Mouse (Mus musculus): ENCODE results near the gene Tssk3. TPM values are rescaled to one million over a fixed set of nuclear protein-coding genes. Genes with fewer than 3 reads are reported as not detected.

Gene Tssk3
- polyA plus RNA-seq, 1 experiment from 2014 or later, result not detected

Other genes starting within 250 kb of the Tssk3 start
- gene C77080, start 229.6 kb downstream of the Tssk3 start, polyA plus RNA-seq (2015; fragmentation: Nextera tagmentation; extraction: Ambion mirVana), result 9.3 and 10.4 TPM in 2 replicates
- gene Sync, start 203.4 kb downstream of the Tssk3 start, polyA plus RNA-seq (2015; fragmentation: Nextera tagmentation; extraction: Ambion mirVana), result 1.2 and 1.3 TPM in 2 replicates
- gene Rbbp4, start 155.7 kb downstream of the Tssk3 start, polyA plus RNA-seq (2015; fragmentation: Nextera tagmentation; extraction: Ambion mirVana), result 383 and 405 TPM in 2 replicates
- gene Zbtb8os, start 155.3 kb downstream of the Tssk3 start, polyA plus RNA-seq (2015; fragmentation: Nextera tagmentation; extraction: Ambion mirVana), result 44.4 and 45.1 TPM in 2 replicates
- 17.2 and 18.4 TPM in 2 replicates for gene Zbtb8a, start 112.9 kb downstream of the Tssk3 start, polyA plus RNA-seq (2015; fragmentation: Nextera tagmentation; extraction: Ambion mirVana)
- gene Zbtb8b, start 50.2 kb downstream of the Tssk3 start, polyA plus RNA-seq (2015; fragmentation: Nextera tagmentation; extraction: Ambion mirVana), result 5.7 and 5.8 TPM in 2 replicates
- 31.8 and 33.6 TPM in 2 replicates for gene Bsdc1, start 29.4 kb downstream of the Tssk3 start, polyA plus RNA-seq (2015; fragmentation: Nextera tagmentation; extraction: Ambion mirVana)
- 0.35 TPM in 1 of 2 replicates, not detected in the other for gene Fam229a, start 168 bp upstream of the Tssk3 start, polyA plus RNA-seq (2015; fragmentation: Nextera tagmentation; extraction: Ambion mirVana)
- gene Marcksl1, start 22.6 kb upstream of the Tssk3 start, polyA plus RNA-seq (2015; fragmentation: Nextera tagmentation; extraction: Ambion mirVana), result 761 and 859 TPM in 2 replicates
- gene Hdac1, start 51.7 kb upstream of the Tssk3 start, polyA plus RNA-seq (2015; fragmentation: Nextera tagmentation; extraction: Ambion mirVana), result 285 and 304 TPM in 2 replicates
- 10.8 and 13.0 TPM in 2 replicates for gene Lck, start 82.6 kb upstream of the Tssk3 start, polyA plus RNA-seq (2015; fragmentation: Nextera tagmentation; extraction: Ambion mirVana)
- gene Fam167b, start 87.5 kb upstream of the Tssk3 start, polyA plus RNA-seq (2015; fragmentation: Nextera tagmentation; extraction: Ambion mirVana), result 35.9 and 37.8 TPM in 2 replicates
- 296 and 307 TPM in 2 replicates for gene Eif3i, start 109.6 kb upstream of the Tssk3 start, polyA plus RNA-seq (2015; fragmentation: Nextera tagmentation; extraction: Ambion mirVana)
- 216 and 221 TPM in 2 replicates for gene Tmem234, start 109.6 kb upstream of the Tssk3 start, polyA plus RNA-seq (2015; fragmentation: Nextera tagmentation; extraction: Ambion mirVana)
- gene Dcdc2b, start 123.2 kb upstream of the Tssk3 start, polyA plus RNA-seq (2015; fragmentation: Nextera tagmentation; extraction: Ambion mirVana), result 2.6 and 3.2 TPM in 2 replicates
- gene Iqcc, start 128.1 kb upstream of the Tssk3 start, polyA plus RNA-seq (2015; fragmentation: Nextera tagmentation; extraction: Ambion mirVana), result 34.8 and 38.2 TPM in 2 replicates
- gene Ccdc28b, start 132.9 kb upstream of the Tssk3 start, polyA plus RNA-seq (2015; fragmentation: Nextera tagmentation; extraction: Ambion mirVana), result 64.1 and 71.7 TPM in 2 replicates
- gene Txlna, start 150.0 kb upstream of the Tssk3 start, polyA plus RNA-seq (2015; fragmentation: Nextera tagmentation; extraction: Ambion mirVana), result 89.5 and 94.4 TPM in 2 replicates
- gene Kpna6, start 181.7 kb upstream of the Tssk3 start, polyA plus RNA-seq (2015; fragmentation: Nextera tagmentation; extraction: Ambion mirVana), result 19.9 and 21.3 TPM in 2 replicates
- gene Tmem39b, start 205.8 kb upstream of the Tssk3 start, polyA plus RNA-seq (2015; fragmentation: Nextera tagmentation; extraction: Ambion mirVana), result 20.6 and 21.7 TPM in 2 replicates

Data from kidney, embryonic 16.5 days (tissue).